Mouse (Mus musculus): ENCODE measurements at regions not wholly inside any gene's neighbourhood (a gene's known extent, or its start where the extent isn't known, plus 50 kb on each side); places are given as distances from the start of the nearest gene placed in this dataset.

- Histone ChIP-seq H3K9ac (replicated peaks; ENCODE audit: low read length) (no peak overlapping the region), H3K4me2 (ENCODE audit: low read depth, low read length) (no peak overlapping the region), H3K27ac (replicated peaks; ENCODE audit: low read depth, low read length) (no peak overlapping the region), H3K9me3 (replicated peaks; ENCODE audit: control insufficient read depth, low read length) (no peaks in the 10 kb centered on the region), H3K27me3 (ENCODE audit: control insufficient read depth, insufficient read depth, low read length) (no peaks in the 10 kb centered on the region), H3K4me3 (ENCODE audit: low read depth, low read length) (no peak overlapping the region), H3K36me3 (replicated peaks; ENCODE audit: control insufficient read depth, insufficient read depth, low read depth, low read length) (no peaks in the 10 kb centered on the region), H3K4me1 (ENCODE audit: control insufficient read depth, insufficient read depth, low read length) (no peaks in the 10 kb centered on the region)
- DNase-seq (ENCODE audit: low spot score) (no peak), ATAC-seq (replicated peaks; ENCODE audit: insufficient number of reproducible peaks, low FRiP score, low TSS enrichment, low read depth) (peak; percentile 59; the same call in 1 of the 2 replicates)
- WGBS: 89% methylated on average over 8 of the region's 8 CpGs
These were observed 451.9 kb downstream of the Fam198b start for GRCm38 (mm10) chr3:80336123-80336674.

- ATAC-seq (replicated peaks; ENCODE audit: insufficient number of reproducible peaks, low FRiP score, low TSS enrichment, low read depth) (no peak), DNase-seq (ENCODE audit: low spot score) (no peak)
- Histone ChIP-seq H3K9ac (replicated peaks; ENCODE audit: low read length) (no peak overlapping the region), H3K9me3 (replicated peaks; ENCODE audit: control insufficient read depth, low read length) (no peaks in the 10 kb centered on the region), H3K27me3 (ENCODE audit: control insufficient read depth, insufficient read depth, low read length) (no peaks in the 10 kb centered on the region), H3K4me2 (ENCODE audit: low read depth, low read length) (no peak overlapping the region), H3K4me3 (ENCODE audit: low read depth, low read length) (no peak overlapping the region), H3K27ac (replicated peaks; ENCODE audit: low read depth, low read length) (no peak overlapping the region), H3K36me3 (replicated peaks; ENCODE audit: control insufficient read depth, insufficient read depth, low read depth, low read length) (no peaks in the 10 kb centered on the region), H3K4me1 (ENCODE audit: control insufficient read depth, insufficient read depth, low read length) (no peaks in the 10 kb centered on the region)
These were observed 434.7 kb downstream of the Gria2 start for GRCm38 (mm10) chr3:80367972-80368371.

- Histone ChIP-seq H3K27me3 (ENCODE audit: control insufficient read depth, insufficient read depth, low read length) (no peaks in the 10 kb centered on the region), H3K9ac (replicated peaks; ENCODE audit: low read length) (no peak overlapping the region), H3K9me3 (replicated peaks; ENCODE audit: control insufficient read depth, low read length) (no peaks in the 10 kb centered on the region), H3K27ac (replicated peaks; ENCODE audit: low read depth, low read length) (no peak overlapping the region), H3K4me2 (ENCODE audit: low read depth, low read length) (no peak overlapping the region), H3K4me1 (ENCODE audit: control insufficient read depth, insufficient read depth, low read length) (no peaks in the 10 kb centered on the region), H3K36me3 (replicated peaks; ENCODE audit: control insufficient read depth, insufficient read depth, low read depth, low read length) (no peaks in the 10 kb centered on the region), H3K4me3 (ENCODE audit: low read depth, low read length) (no peak overlapping the region)
- DNase-seq (ENCODE audit: low spot score) (no peak), ATAC-seq (replicated peaks; ENCODE audit: insufficient number of reproducible peaks, low FRiP score, low TSS enrichment, low read depth) (no peak)
- 80% methylated on average over 4 of the region's 4 CpGs for WGBS
These were observed 433.3 kb downstream of the Gria2 start for GRCm38 (mm10) chr3:80369214-80369941.

GRCm38 (mm10) chr3:80372436-80372835 is 430.2 kb downstream of the Gria2 start:
- Histone ChIP-seq H3K9me3 (replicated peaks; ENCODE audit: control insufficient read depth, low read length) (no peaks in the 10 kb centered on the region), H3K27ac (replicated peaks; ENCODE audit: low read depth, low read length) (no peak overlapping the region), H3K36me3 (replicated peaks; ENCODE audit: control insufficient read depth, insufficient read depth, low read depth, low read length) (no peaks in the 10 kb centered on the region), H3K27me3 (ENCODE audit: control insufficient read depth, insufficient read depth, low read length) (no peaks in the 10 kb centered on the region), H3K4me2 (ENCODE audit: low read depth, low read length) (no peak overlapping the region), H3K9ac (replicated peaks; ENCODE audit: low read length) (no peak overlapping the region), H3K4me1 (ENCODE audit: control insufficient read depth, insufficient read depth, low read length) (no peaks in the 10 kb centered on the region), H3K4me3 (ENCODE audit: low read depth, low read length) (no peak overlapping the region)
- ATAC-seq (replicated peaks; ENCODE audit: insufficient number of reproducible peaks, low FRiP score, low TSS enrichment, low read depth) (no peak), DNase-seq (ENCODE audit: low spot score) (no peak)
- WGBS: 68% methylated on average over 3 of the region's 3 CpGs

GRCm38 (mm10) chr3:80385986-80386385 is 416.6 kb downstream of the Gria2 start:
- Histone ChIP-seq H3K4me3 (ENCODE audit: low read depth, low read length) (no peak overlapping the region), H3K4me1 (ENCODE audit: control insufficient read depth, insufficient read depth, low read length) (no peaks in the 10 kb centered on the region), H3K4me2 (ENCODE audit: low read depth, low read length) (no peak overlapping the region), H3K9ac (replicated peaks; ENCODE audit: low read length) (no peak overlapping the region), H3K27me3 (ENCODE audit: control insufficient read depth, insufficient read depth, low read length) (no peaks in the 10 kb centered on the region), H3K9me3 (replicated peaks; ENCODE audit: control insufficient read depth, low read length) (no peaks in the 10 kb centered on the region), H3K27ac (replicated peaks; ENCODE audit: low read depth, low read length) (no peak overlapping the region), H3K36me3 (replicated peaks; ENCODE audit: control insufficient read depth, insufficient read depth, low read depth, low read length) (no peaks in the 10 kb centered on the region)
- ATAC-seq (replicated peaks; ENCODE audit: insufficient number of reproducible peaks, low FRiP score, low TSS enrichment, low read depth) (no peak), DNase-seq (ENCODE audit: low spot score) (no peak)
- WGBS: 92% methylated on average over 2 of the region's 2 CpGs

GRCm38 (mm10) chr3:80396240-80396639 is 406.4 kb downstream of the Gria2 start:
- no peak for DNase-seq (ENCODE audit: low spot score)
- WGBS: 58% methylated on average over 4 of the region's 4 CpGs
- Histone ChIP-seq H3K4me1 (ENCODE audit: control insufficient read depth, insufficient read depth, low read length) (no peaks in the 10 kb centered on the region), H3K27ac (replicated peaks; ENCODE audit: low read depth, low read length) (no peak overlapping the region), H3K9ac (replicated peaks; ENCODE audit: low read length) (no peak overlapping the region), H3K4me3 (ENCODE audit: low read depth, low read length) (no peak overlapping the region), H3K27me3 (ENCODE audit: control insufficient read depth, insufficient read depth, low read length) (no peaks in the 10 kb centered on the region), H3K36me3 (replicated peaks; ENCODE audit: control insufficient read depth, insufficient read depth, low read depth, low read length) (no peaks in the 10 kb centered on the region), H3K9me3 (replicated peaks; ENCODE audit: control insufficient read depth, low read length) (no peaks in the 10 kb centered on the region), H3K4me2 (ENCODE audit: low read depth, low read length) (no peak overlapping the region)
- ATAC-seq (replicated peaks; ENCODE audit: insufficient number of reproducible peaks, low FRiP score, low TSS enrichment, low read depth): no peak

- DNase-seq (ENCODE audit: low spot score): no peak
- H3K36me3 ChIP-seq (replicated peaks; ENCODE audit: control insufficient read depth, insufficient read depth, low read depth, low read length): no peaks in the 10 kb centered on the region
- 85% methylated on average over 3 of the region's 3 CpGs for WGBS
- no peak overlapping the region for H3K9ac ChIP-seq (replicated peaks; ENCODE audit: low read length)
- no peak overlapping the region for H3K27ac ChIP-seq (replicated peaks; ENCODE audit: low read depth, low read length)
- no peak overlapping the region for H3K4me2 ChIP-seq (ENCODE audit: low read depth, low read length)
- no peaks in the 10 kb centered on the region for H3K4me1 ChIP-seq (ENCODE audit: control insufficient read depth, insufficient read depth, low read length)
- no peaks in the 10 kb centered on the region for H3K27me3 ChIP-seq (ENCODE audit: control insufficient read depth, insufficient read depth, low read length)
- H3K9me3 ChIP-seq (replicated peaks; ENCODE audit: control insufficient read depth, low read length): no peaks in the 10 kb centered on the region
- H3K4me3 ChIP-seq (ENCODE audit: low read depth, low read length): no peak overlapping the region
- no peak for ATAC-seq (replicated peaks; ENCODE audit: insufficient number of reproducible peaks, low FRiP score, low TSS enrichment, low read depth)
These were observed 382.2 kb downstream of the Gria2 start for GRCm38 (mm10) chr3:80420453-80420852.

- Histone ChIP-seq H3K9ac (replicated peaks; ENCODE audit: low read length) (no peak overlapping the region), H3K4me1 (ENCODE audit: control insufficient read depth, insufficient read depth, low read length) (no peaks in the 10 kb centered on the region), H3K36me3 (replicated peaks; ENCODE audit: control insufficient read depth, insufficient read depth, low read depth, low read length) (no peaks in the 10 kb centered on the region), H3K4me3 (ENCODE audit: low read depth, low read length) (no peak overlapping the region), H3K27ac (replicated peaks; ENCODE audit: low read depth, low read length) (no peak overlapping the region), H3K9me3 (replicated peaks; ENCODE audit: control insufficient read depth, low read length) (no peaks in the 10 kb centered on the region), H3K4me2 (ENCODE audit: low read depth, low read length) (no peak overlapping the region), H3K27me3 (ENCODE audit: control insufficient read depth, insufficient read depth, low read length) (no peaks in the 10 kb centered on the region)
- WGBS: 96% methylated on average over 3 of the region's 3 CpGs
- ATAC-seq (replicated peaks; ENCODE audit: insufficient number of reproducible peaks, low FRiP score, low TSS enrichment, low read depth) (no peak), DNase-seq (ENCODE audit: low spot score) (no peak)
These were observed 381.2 kb downstream of the Gria2 start for GRCm38 (mm10) chr3:80421461-80421860.

Measured in embryonic facial prominence, embryonic 11.5 days (tissue).